Mouse (Mus musculus) ES-E14 (cell line): ENCODE data around the gene Pla1a. TPM values are rescaled to one million over a fixed set of nuclear protein-coding genes. Genes with fewer than 3 reads are reported as not detected.

Experiments used
- DNase-seq: peaks from one replicate; pipeline ENCODE4 v3.0.0-alpha.2; 2013; ENCODE audit warnings: low read depth, low spot score
- H3K27ac ChIP-seq: 2 replicates; pipeline ENCODE4 v1.5.1; 2012; ENCODE audit warnings: low read depth, mild to moderate bottlenecking, low read length, moderate library complexity, mixed read lengths; ENCODE audit not compliant: poor library complexity, insufficient read depth, severe bottlenecking
- H3K36me3 ChIP-seq: 2 replicates; pipeline ENCODE4 v1.6.1; 2012; ENCODE audit warnings: mild to moderate bottlenecking, low read length, moderate library complexity, mixed read lengths; ENCODE audit not compliant: control insufficient read depth, poor library complexity, insufficient read depth, severe bottlenecking
- H3K4me1 ChIP-seq, 2 experiments: fragments of 150-350 bp in 1 of 2; sonication (generic) in 1 of 2; 2 replicates each; pipeline ENCODE4 v1.6.1; 2012; ENCODE audit warnings: low read length in 2 of 2, mild to moderate bottlenecking in 1 of 2, mixed read lengths in 1 of 2; ENCODE audit not compliant: control insufficient read depth in 2 of 2, insufficient read depth in 2 of 2, poor library complexity in 1 of 2
- H3K4me3 ChIP-seq, 2 experiments: fragments of 150-350 bp in 1 of 2; sonication (generic) in 1 of 2; 2 replicates each; pipeline ENCODE4 v1.5.1; 2012; ENCODE audit warnings: low read length in 2 of 2, low read depth in 1 of 2, mild to moderate bottlenecking in 1 of 2, mixed read lengths in 1 of 2; ENCODE audit not compliant: insufficient read depth in 1 of 2, poor library complexity in 1 of 2, severe bottlenecking in 1 of 2
- H3K9ac ChIP-seq: 2 replicates; pipeline ENCODE4 v1.6.1; 2012; ENCODE audit warnings: low read depth, mild to moderate bottlenecking, low read length, mixed read lengths; ENCODE audit not compliant: poor library complexity, insufficient read depth, severe bottlenecking
- H3K9me3 ChIP-seq: fragments of 150-350 bp; sonication (generic); 2 replicates; pipeline ENCODE4 v1.6.1; 2012; ENCODE audit warnings: low read depth, mild to moderate bottlenecking, low read length; ENCODE audit not compliant: control insufficient read depth, insufficient read depth
- CHD2 ChIP-seq: IDR thresholded peaks from 2 replicates; pipeline ENCODE4 v1.6.1; 2014; ENCODE audit warnings: mild to moderate bottlenecking, low read depth, low read length, inconsistent platforms
- HCFC1 ChIP-seq: IDR thresholded peaks from 2 replicates; pipeline ENCODE4 v1.6.1; 2012; ENCODE audit warnings: low read length, inconsistent platforms, borderline replicate concordance; ENCODE audit not compliant: insufficient read depth
- MAFK ChIP-seq: IDR thresholded peaks from 2 replicates; pipeline ENCODE4 v1.6.1; 2014; ENCODE audit warnings: mild to moderate bottlenecking, low read depth, low read length, inconsistent platforms; ENCODE audit not compliant: insufficient read depth
- ZC3H11A ChIP-seq: IDR thresholded peaks from 2 replicates; pipeline ENCODE4 v1.6.1; 2012; ENCODE audit warnings: low read depth, mild to moderate bottlenecking, inconsistent platforms, low read length, borderline replicate concordance
- ZNF384 ChIP-seq: IDR thresholded peaks from 2 replicates; pipeline ENCODE4 v1.6.1; 2012; ENCODE audit warnings: low read depth, low read length, inconsistent platforms
- in situ Hi-C, 2 experiments: fragments of 600-800 bp; cut with MboI; formaldehyde crosslinking; loops; one replicate each; pipeline ENCODE4 v1.15.1; 2025; ENCODE audit warnings: low sequenced_read_pairs in 2 of 2, inconsistent platforms in 1 of 2; ENCODE audit not compliant: unreplicated experiment in 2 of 2
- total RNA-seq: library from RNA; depleted of rRNA; stranded (reverse); fragments of 300-350 nt; gene quantifications from 2 replicates; pipeline ENCODE4 v1.2.3, GENCODE M21; 2012

Gene Pla1a
- total RNA-seq, 1 experiment: 4.9 TPM

GRCm38 (mm10) chr16:38467917-38468705, 35.2 kb upstream of the Pla1a start:
- no peak for TF ChIP-seq ZC3H11A
- TF ChIP-seq ZNF384: no peak
- H3K4me3 ChIP-seq: no peak overlapping the region
- peaks cover 9 to 10% of the 10 kb centered on the region in 2 experiments for H3K4me1 ChIP-seq

GRCm38 (mm10) chr16:38467091-38467916, 34.4 kb upstream of the Pla1a start:
- Histone ChIP-seq H3K36me3 (no peaks in the 10 kb centered on the region), H3K27ac (no peak overlapping the region), H3K4me1 (peaks cover 9 to 11% of the 10 kb centered on the region in 2 experiments), H3K4me3 (no peak overlapping the region), H3K9me3 (no peaks in the 10 kb centered on the region), H3K9ac (no peak overlapping the region)
- TF ChIP-seq CHD2 (no peak), HCFC1 (no peak), ZC3H11A (no peak), MAFK (no peak), ZNF384 (no peak)
- in situ Hi-C loops: no loop called here
- DNase-seq: no peak

More at GRCm38 (mm10) chr16:38467917-38468705, 35.2 kb upstream of the Pla1a start:
- H3K36me3 ChIP-seq: no peaks in the 10 kb centered on the region
- no peak overlapping the region for H3K27ac ChIP-seq
- H3K9ac ChIP-seq: no peak overlapping the region
- no peak for DNase-seq
- in situ Hi-C loops: no loop called here
- no peaks in the 10 kb centered on the region for H3K9me3 ChIP-seq

GRCm38 (mm10) chr16:38466089-38466488, 33.1 kb upstream of the Pla1a start:
- Histone ChIP-seq H3K36me3 (no peaks in the 10 kb centered on the region), H3K9me3 (no peaks in the 10 kb centered on the region), H3K9ac (no peak overlapping the region), H3K27ac (no peak overlapping the region), H3K4me3 (no peak overlapping the region), H3K4me1 (peaks cover 7 to 8% of the 10 kb centered on the region in 2 experiments)
- in situ Hi-C loops: no loop called here
- TF ChIP-seq MAFK (no peak), CHD2 (no peak), HCFC1 (no peak)
- no peak for DNase-seq

- H3K9ac ChIP-seq: no peak overlapping the region
- no peak overlapping the region for H3K27ac ChIP-seq
- TF ChIP-seq ZNF384 (no peak), ZC3H11A (no peak), MAFK (no peak), HCFC1 (no peak), CHD2 (no peak)
- H3K9me3 ChIP-seq: no peaks in the 10 kb centered on the region
- peaks cover 2 to 12% of the 10 kb centered on the region in 2 experiments; a peak in 2 of 4 replicates for H3K4me1 ChIP-seq
- no peak for DNase-seq
- in situ Hi-C loops: no loop called here
- no peak overlapping the region for H3K4me3 ChIP-seq
- H3K36me3 ChIP-seq: no peaks in the 10 kb centered on the region
Measured at GRCm38 (mm10) chr16:38463305-38463704, 30.4 kb upstream of the Pla1a start.

GRCm38 (mm10) chr16:38462161-38462560, 29.2 kb upstream of the Pla1a start:
- H3K4me1 ChIP-seq: peaks cover 2 to 15% of the 10 kb centered on the region in 2 experiments

More at GRCm38 (mm10) chr16:38462161-38462560, 29.2 kb upstream of the Pla1a start:
- Histone ChIP-seq H3K9me3 (no peaks in the 10 kb centered on the region), H3K4me3 (no peak overlapping the region), H3K27ac (no peak overlapping the region), H3K9ac (no peak overlapping the region), H3K36me3 (no peaks in the 10 kb centered on the region)
- no peak for TF ChIP-seq HCFC1
- TF ChIP-seq MAFK: no peak
- TF ChIP-seq CHD2: no peak
- no peak for TF ChIP-seq ZNF384
- no peak for TF ChIP-seq ZC3H11A
- DNase-seq: no peak
- in situ Hi-C loops: no loop called here
